Mouse (Mus musculus) cerebellum, postnatal 36 days (tissue): ENCODE results near the gene Ralgapa2.

Experiments used
- DNase-seq, 2 experiments: peaks; one replicate each; pipeline ENCODE4 v3.0.0; 2021 to 2022; ENCODE audit warnings: mixed read lengths in 2 of 2

The Ralgapa2 gene

GRCm38 (mm10) chr2:146299841-146300460 is 212.2 kb downstream of the Ralgapa2 start:
- DNase-seq, result no peak

DNA sequence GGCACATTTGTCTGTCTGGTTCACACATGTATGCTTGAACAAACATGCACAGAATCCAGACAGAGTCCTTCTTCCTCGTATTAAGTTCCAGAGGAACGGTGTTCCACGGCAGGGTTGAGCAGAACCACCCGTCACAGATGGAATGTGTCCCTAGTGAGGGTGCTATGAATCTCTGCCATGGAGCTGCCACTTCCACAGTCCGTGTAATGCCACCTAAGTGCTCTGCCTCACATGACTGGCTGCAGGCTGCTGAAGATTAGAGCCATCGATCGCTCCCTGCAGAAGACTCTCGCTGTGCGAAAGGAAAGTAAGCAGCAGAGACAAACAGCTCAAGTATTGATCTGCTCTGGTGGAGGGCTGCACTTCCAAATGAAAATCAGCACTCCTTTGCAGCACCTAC is 218.6 kb downstream of the Ralgapa2 start:
- no peak for DNase-seq

GRCm38 (mm10) chr2:146290871-146291637 is 221.1 kb downstream of the Ralgapa2 start:
- DNase-seq, result peak in 1 of 2 experiments; percentile 11

- DNase-seq, result no peak
These were observed 221.8 kb downstream of the Ralgapa2 start for GRCm38 (mm10) chr2:146290366-146290765.

DNA sequence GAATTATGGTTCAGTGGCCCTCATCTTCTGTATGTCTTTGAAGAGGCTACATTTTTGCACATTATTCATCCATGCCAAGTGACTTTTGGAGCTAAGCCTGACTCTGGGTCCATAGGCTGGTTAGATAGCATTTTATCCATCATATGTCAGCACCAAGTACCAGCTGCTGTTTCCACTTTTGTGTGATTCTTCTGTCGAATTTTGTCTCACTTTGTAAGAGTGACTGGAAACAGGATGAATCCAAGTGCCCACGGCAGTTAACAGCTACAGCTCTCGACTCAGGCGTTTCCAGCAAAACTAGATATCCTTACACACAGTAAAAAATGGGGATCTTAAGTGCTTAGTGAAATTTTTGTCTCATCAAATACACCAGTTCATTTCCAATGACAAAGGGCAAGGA is 222.8 kb downstream of the Ralgapa2 start:
- no peak for DNase-seq

DNA sequence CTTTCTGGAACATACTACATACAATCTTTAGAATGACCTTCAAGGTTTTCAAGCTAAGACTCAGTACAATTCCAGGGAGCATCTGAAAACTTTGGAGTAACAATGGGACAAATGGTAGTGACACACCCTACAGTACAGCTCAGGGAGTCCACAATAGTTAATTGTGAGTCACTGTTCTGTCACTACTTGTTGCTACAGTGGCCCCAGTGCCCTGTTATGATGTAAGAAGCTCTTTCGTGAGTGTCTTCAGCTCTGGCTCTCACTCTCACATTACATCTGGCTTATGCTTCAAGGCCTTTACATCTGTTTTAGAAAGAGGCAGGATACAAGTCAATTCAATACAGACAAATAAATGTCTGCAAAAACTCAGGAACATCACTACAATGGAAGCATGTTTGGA is 223.8 kb downstream of the Ralgapa2 start:
- no peak for DNase-seq

GRCm38 (mm10) chr2:146287531-146287930 is 224.6 kb downstream of the Ralgapa2 start:
- no peak for DNase-seq

- DNase-seq, result no peak
These were observed 230.8 kb downstream of the Ralgapa2 start for GRCm38 (mm10) chr2:146281346-146281745.

- DNase-seq, result no peak
These were observed 231.2 kb downstream of the Ralgapa2 start for GRCm38 (mm10) chr2:146280921-146281274.

DNA sequence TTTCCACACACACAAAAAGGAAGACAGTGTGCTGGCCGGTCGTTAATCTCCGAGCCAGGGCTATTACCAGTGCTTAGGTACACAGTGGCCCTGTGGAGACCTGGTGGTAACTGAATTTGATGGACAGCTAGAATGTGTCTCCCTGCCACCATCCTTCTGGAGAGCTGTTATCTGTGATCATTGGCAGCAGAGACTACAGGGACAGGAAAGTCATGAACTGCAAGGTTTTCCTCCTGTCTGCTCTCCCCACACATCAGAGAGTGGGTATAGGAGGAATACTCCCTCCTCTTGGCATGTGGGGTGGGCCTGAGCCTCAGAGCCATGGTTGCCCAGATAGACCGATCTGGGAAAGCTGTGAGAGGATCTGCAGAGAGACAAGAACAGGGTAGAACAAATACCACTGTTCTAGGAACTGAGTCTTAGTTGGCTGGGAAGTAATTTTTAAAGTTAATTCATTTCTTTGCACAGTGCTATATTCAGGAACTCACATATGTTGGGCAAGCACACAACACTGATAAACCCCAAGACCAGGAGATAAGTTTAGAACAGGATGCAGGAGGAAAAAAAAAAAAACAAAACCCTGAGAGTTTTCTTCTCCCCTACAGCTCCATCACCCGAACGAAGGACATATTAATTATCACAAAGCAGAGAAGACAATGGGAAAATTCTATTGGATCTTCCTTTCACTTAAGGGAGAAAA is 231.8 kb downstream of the Ralgapa2 start:
- no peak for DNase-seq

DNA sequence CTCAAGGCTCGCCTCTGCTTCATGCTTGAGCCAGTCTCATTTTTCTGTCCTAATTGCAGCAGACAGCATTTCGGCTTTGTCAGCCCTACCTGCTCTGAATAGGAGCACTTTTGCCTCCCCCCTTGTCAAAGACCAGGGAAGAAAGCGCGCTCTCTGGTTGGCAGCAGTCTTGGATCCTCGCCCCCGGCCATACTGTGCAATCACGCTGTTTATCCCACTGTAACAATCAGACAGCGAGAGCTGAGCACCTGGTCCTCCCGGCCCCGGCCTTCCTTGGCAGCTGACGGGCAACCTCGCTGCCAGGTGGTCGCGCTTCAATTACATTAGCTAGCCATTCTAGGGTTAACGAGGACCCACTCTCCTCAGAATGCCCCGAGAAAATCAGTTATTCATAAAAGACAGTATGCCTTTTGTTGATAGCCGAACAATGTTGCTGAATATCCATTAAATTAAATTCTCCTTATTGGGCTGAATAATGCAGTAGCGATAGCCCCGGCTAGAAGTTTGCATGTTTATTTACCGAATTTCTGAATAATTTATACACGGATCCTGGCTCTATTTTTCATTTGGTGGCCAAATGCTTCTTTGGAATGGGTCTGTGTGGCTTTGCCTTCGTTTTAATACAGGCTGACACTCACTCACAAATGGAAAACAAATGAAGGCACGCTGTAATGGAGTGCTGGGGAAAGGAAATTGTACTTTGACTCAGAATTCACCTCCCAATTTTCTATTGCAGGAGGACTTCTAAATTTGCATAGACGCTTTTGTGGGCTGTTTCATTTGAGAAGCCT is 232.5 kb downstream of the Ralgapa2 start:
- DNase-seq, result peak; percentile 50 to 58

DNA sequence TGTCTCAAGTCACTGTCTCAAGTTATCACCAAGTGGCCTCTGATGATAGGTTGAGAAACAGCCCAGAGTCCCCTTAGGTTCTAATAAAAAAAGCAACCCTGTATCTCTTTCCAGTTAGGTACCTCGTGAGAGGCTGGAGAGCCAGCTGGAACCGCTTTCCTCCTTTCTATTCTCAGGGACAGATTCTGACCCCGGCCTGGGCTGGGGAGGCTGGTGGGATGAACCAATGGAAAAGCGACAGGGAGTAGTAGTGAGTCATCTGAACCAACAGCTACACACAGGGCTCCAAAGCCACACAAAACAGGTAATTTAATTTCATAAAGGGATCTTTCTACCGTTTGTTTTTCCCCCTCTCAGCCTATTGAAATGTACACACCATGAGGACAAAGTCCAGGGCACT is 233.8 kb downstream of the Ralgapa2 start:
- no peak for DNase-seq

DNA sequence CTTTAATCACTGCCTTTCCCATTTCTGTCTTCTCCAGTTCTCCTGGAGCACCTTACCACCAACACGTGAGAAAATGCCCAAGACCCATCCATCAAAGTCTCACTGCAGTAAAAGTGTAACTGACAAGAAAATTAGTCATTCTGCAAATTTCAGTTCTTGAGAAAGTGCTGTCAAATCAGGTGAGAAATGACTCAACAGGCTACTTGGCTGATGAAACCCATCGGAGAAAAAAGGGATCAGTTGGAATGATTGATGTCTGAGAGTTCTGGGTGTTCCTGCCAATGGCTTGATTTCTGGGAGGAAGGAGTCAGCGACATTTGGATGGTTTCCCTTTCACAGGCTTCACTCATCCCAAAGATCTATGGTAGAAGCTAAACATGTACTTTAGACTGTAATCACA is 245.6 kb downstream of the Ralgapa2 start:
- no peak for DNase-seq

GRCm38 (mm10) chr2:146265045-146265444 is 247.1 kb downstream of the Ralgapa2 start:
- no peak for DNase-seq

DNA sequence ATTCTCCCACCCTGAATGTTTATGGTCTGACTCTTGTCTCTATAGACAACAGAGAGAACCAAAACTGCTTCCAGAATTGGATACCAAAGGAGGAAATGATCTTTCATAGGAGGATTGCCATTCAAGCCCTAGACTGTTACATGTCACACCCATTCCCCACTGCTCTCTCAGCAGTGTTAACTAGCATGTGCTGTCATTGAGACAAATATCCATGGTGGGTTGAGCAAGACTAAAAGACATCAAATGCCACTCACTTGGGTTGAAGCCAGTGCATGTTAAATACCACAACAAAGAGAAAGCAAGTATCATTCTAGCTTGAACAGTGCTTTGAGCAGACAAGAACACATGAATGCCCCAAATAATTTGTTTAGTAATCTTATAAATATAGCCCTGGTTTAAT is 249.2 kb downstream of the Ralgapa2 start:
- no peak for DNase-seq

DNA sequence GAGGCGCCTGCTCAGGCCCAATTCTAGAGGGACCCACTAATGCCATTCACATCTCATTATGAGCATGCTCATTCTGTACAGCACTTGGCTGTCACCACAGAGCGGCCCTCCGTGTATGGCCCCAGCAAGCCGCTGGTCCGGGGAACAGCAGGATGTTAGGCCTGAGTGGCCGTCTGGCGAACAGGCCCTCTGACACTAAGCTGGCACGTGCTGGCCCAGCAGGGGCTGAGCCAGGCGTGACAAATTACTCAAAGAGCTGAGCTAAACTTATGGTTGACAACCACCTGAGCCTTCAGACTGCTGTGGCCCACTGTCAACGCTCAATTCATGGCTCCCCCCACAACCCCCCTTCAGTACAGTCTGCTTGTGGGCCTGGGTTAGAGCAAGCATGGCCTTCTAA is 249.9 kb downstream of the Ralgapa2 start:
- no peak for DNase-seq

DNA sequence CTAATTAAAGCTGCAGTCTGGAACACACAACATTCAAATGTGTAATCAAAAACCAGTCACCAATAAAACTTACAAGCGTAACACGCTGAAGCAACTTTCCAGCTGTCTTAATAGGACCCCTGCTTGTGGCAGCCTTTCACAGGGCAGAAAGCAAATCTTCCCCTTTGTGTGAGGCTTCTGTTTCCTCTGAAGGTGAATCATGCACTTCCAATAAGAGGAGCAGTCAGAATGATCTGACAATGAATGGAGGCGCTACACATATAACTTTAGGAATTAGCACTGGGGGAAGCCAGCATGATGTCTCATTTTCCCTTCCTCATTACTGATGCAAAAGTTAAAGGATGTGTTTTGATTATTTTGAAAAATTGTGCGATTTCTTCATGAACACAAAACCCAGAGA is 251.0 kb downstream of the Ralgapa2 start:
- DNase-seq, result no peak

- no peak for DNase-seq
These were observed 252.2 kb downstream of the Ralgapa2 start for GRCm38 (mm10) chr2:146259787-146260560.

DNA sequence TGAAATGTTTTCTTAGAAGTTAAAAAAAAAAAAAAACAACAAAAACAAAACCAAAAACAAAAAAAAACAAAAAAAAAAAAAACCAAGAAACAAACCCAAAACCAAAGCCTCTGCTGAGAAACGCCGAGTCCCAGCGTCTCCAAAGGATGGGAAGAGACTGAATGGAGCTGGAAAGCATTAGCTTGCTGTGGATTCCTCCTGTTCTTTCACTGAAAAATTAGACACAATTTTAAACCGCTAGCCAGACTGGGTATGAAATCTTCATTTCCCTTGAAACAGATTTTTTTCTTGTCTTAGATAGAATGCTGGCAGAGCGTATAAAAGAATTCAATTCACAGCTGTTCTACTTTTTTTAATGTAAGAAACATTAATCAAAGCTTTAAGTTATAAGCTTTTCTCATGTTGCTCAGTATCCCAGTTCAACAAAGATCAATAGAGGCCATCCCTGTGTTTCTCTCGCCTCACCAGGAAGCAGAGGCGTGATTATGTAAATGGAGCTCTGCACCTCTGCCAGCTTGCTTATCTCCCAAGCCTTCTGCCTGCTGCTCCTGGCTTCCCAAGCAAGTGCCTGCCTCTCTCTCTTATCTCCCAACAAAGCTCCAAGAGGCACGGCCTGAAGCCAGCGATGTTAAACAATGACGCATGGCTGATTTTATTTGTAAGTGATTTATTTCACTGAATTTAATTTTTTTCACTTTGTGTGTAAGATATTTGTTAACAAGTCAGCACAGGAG is 253.2 kb downstream of the Ralgapa2 start:
- DNase-seq, result peak; percentile 9 to 18

DNA sequence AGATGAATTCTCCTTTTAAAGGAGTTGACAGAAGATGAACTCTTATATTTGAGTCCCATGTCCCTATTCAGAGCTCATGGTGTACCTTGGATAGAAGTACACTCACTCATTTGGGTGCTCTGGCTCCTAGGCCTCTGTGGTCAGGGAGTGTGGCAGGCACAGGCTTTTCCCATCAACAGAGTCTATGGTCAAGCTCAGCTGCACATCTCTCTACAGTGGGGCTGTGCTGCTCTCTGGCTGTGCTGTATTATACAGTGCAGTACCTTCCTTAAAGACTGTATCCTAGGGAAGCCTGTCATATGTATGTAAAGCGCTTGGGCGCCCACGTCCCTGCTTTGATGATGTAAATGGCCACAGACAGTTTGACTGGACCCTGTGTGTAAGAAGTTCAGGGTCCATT is 254.5 kb downstream of the Ralgapa2 start:
- no peak for DNase-seq

DNA sequence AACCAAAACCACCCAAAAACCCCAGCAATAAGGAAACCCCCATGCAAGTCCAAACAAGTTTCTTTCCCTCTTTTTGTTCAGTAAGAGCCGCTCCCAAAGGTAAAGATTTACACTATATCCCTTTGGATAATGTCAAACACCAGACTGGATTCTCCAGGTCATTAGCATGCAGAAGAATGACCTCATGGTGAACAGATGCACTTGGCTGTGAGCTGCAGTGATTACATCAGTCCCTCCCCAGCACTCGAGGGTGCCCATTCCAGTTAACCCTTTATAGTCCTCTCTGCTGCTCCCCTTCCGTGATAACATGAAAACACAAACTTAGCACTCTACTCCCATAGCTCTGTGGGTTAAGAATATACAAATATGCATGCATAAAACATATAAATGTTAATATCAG is 255.1 kb downstream of the Ralgapa2 start:
- DNase-seq, result no peak
